Mouse (Mus musculus) bone marrow, adult 2 months (tissue): ENCODE measurements around the gene Ccdc148.

Experiments used
- CTCF ChIP-seq: fragments of 200-500 bp; IDR thresholded peaks from 2 replicates; pipeline ENCODE4 v1.5.1; 2011; ENCODE audit warnings: low read length, control low read depth; ENCODE audit not compliant: control insufficient read depth, insufficient read depth
- POLR2A ChIP-seq: fragments of 200-500 bp; IDR thresholded peaks from 2 replicates; pipeline ENCODE4 v1.6.1; 2011; ENCODE audit warnings: low read depth, mild to moderate bottlenecking, control low read depth, low read length, borderline replicate concordance; ENCODE audit not compliant: control insufficient read depth

- TF ChIP-seq CTCF: no peak
- no peak for TF ChIP-seq POLR2A
These were observed 126.2 kb downstream of the Ccdc148 start for GRCm38 (mm10) chr2:59034281-59034680.
